Mouse (Mus musculus): ENCODE results near the gene Nr2c1. TPM values are rescaled to one million over a fixed set of nuclear protein-coding genes. Genes with fewer than 3 reads are reported as not detected.

The Nr2c1 gene
- polyA plus RNA-seq, 1 experiment from 2014 or later, result 2.5 TPM

- peak overlapping the region; percentile 45; the same call in 1 of the 2 replicates for H3K27ac ChIP-seq (ENCODE audit: low read length)
- H3K36me3 ChIP-seq (ENCODE audit: control insufficient read depth, insufficient read depth), result peaks cover 25% of the 10 kb centered on the region
- peak overlapping the region; percentile 8; the same call in 1 of the 2 replicates for H3K4me2 ChIP-seq (ENCODE audit: low read depth, low read length)
- 79% methylated on average over 12 of the region's 12 CpGs for WGBS (ENCODE audit: insufficient replicate concordance)
- no peaks in the 10 kb centered on the region for H3K4me1 ChIP-seq (ENCODE audit: control insufficient read depth, low read depth, low read length)
- peaks cover 3% of the 10 kb centered on the region; the same call in 1 of the 2 replicates for H3K9me3 ChIP-seq (replicated peaks; ENCODE audit: control insufficient read depth, low read length)
- no peak overlapping the region for H3K9ac ChIP-seq (ENCODE audit: low read depth, low read length)
- no peaks in the 10 kb centered on the region for H3K27me3 ChIP-seq (ENCODE audit: control insufficient read depth, insufficient read depth, low read depth, low read length)
- ATAC-seq (ENCODE audit: low read depth), result peak; percentile 53; the same call in 1 of the 2 replicates
- H3K4me3 ChIP-seq (ENCODE audit: low read depth, low read length), result no peak overlapping the region
Measured at GRCm38 (mm10) chr10:94171440-94172130, 23.8 kb downstream of the Nr2c1 start.

- no peak overlapping the region for H3K4me2 ChIP-seq (ENCODE audit: low read depth, low read length)
- H3K27ac ChIP-seq (ENCODE audit: low read length), result no peak overlapping the region
Measured at GRCm38 (mm10) chr10:94172137-94172536, 24.3 kb downstream of the Nr2c1 start.

GRCm38 (mm10) chr10:94172706-94173105 lies 24.9 kb downstream of the Nr2c1 start:
- H3K27ac ChIP-seq (ENCODE audit: low read length), result no peak overlapping the region
- H3K4me1 ChIP-seq (ENCODE audit: control insufficient read depth, low read depth, low read length), result no peaks in the 10 kb centered on the region
- H3K4me3 ChIP-seq (ENCODE audit: low read depth, low read length), result no peak overlapping the region
- H3K9ac ChIP-seq (ENCODE audit: low read depth, low read length), result no peak overlapping the region
- peaks cover 21% of the 10 kb centered on the region for H3K36me3 ChIP-seq (ENCODE audit: control insufficient read depth, insufficient read depth)
- H3K9me3 ChIP-seq (replicated peaks; ENCODE audit: control insufficient read depth, low read length), result peaks cover 3% of the 10 kb centered on the region; the same call in 1 of the 2 replicates
- H3K27me3 ChIP-seq (ENCODE audit: control insufficient read depth, insufficient read depth, low read depth, low read length), result no peaks in the 10 kb centered on the region
- ATAC-seq (ENCODE audit: low read depth), result no peak
- H3K4me2 ChIP-seq (ENCODE audit: low read depth, low read length), result no peak overlapping the region
- 72% methylated on average over 6 of the region's 6 CpGs for WGBS (ENCODE audit: insufficient replicate concordance)

More at GRCm38 (mm10) chr10:94172137-94172536, 24.3 kb downstream of the Nr2c1 start:
- no peak overlapping the region for H3K9ac ChIP-seq (ENCODE audit: low read depth, low read length)
- no peaks in the 10 kb centered on the region for H3K4me1 ChIP-seq (ENCODE audit: control insufficient read depth, low read depth, low read length)
- WGBS (ENCODE audit: insufficient replicate concordance), result 77% methylated on average over 11 of the region's 11 CpGs
- H3K36me3 ChIP-seq (ENCODE audit: control insufficient read depth, insufficient read depth), result peaks cover 25% of the 10 kb centered on the region
- peaks cover 3% of the 10 kb centered on the region; the same call in 1 of the 2 replicates for H3K9me3 ChIP-seq (replicated peaks; ENCODE audit: control insufficient read depth, low read length)
- H3K27me3 ChIP-seq (ENCODE audit: control insufficient read depth, insufficient read depth, low read depth, low read length), result no peaks in the 10 kb centered on the region
- no peak for ATAC-seq (ENCODE audit: low read depth)
- H3K4me3 ChIP-seq (ENCODE audit: low read depth, low read length), result no peak overlapping the region

- Histone ChIP-seq H3K4me2 (ENCODE audit: low read depth, low read length) (no peak overlapping the region), H3K9me3 (replicated peaks; ENCODE audit: control insufficient read depth, low read length) (peaks cover 3% of the 10 kb centered on the region; the same call in 1 of the 2 replicates), H3K27me3 (ENCODE audit: control insufficient read depth, insufficient read depth, low read depth, low read length) (no peaks in the 10 kb centered on the region), H3K4me1 (ENCODE audit: control insufficient read depth, low read depth, low read length) (no peaks in the 10 kb centered on the region), H3K27ac (ENCODE audit: low read length) (no peak overlapping the region), H3K36me3 (ENCODE audit: control insufficient read depth, insufficient read depth) (peaks cover 6% of the 10 kb centered on the region), H3K9ac (ENCODE audit: low read depth, low read length) (no peak overlapping the region), H3K4me3 (ENCODE audit: low read depth, low read length) (no peak overlapping the region)
- WGBS (ENCODE audit: insufficient replicate concordance), result 62% methylated on average over 7 of the region's 7 CpGs
- no peak for ATAC-seq (ENCODE audit: low read depth)
Measured at GRCm38 (mm10) chr10:94174652-94175051, 26.8 kb downstream of the Nr2c1 start.

- no peak for ATAC-seq (ENCODE audit: low read depth)
- WGBS (ENCODE audit: insufficient replicate concordance), result 40% methylated on average over 4 of the region's 4 CpGs
- no peak overlapping the region for H3K4me3 ChIP-seq (ENCODE audit: low read depth, low read length)
Measured at GRCm38 (mm10) chr10:94183199-94183598, 35.4 kb downstream of the Nr2c1 start.

GRCm38 (mm10) chr10:94198482-94199405 lies 50.9 kb downstream of the Nr2c1 start, which contains the start of gene Ndufa12:
Gene Ndufa12 (plus strand): TSS chr10:94198720.
- WGBS (ENCODE audit: insufficient replicate concordance), result under 1% methylated on average over 46 of the region's 46 CpGs
- H3K27ac ChIP-seq (ENCODE audit: low read length), result peak within 1 kb of the TSS; percentile 66

More at GRCm38 (mm10) chr10:94183199-94183598, 35.4 kb downstream of the Nr2c1 start:
- Histone ChIP-seq H3K4me2 (ENCODE audit: low read depth, low read length) (no peak overlapping the region), H3K4me1 (ENCODE audit: control insufficient read depth, low read depth, low read length) (no peaks in the 10 kb centered on the region), H3K9me3 (replicated peaks; ENCODE audit: control insufficient read depth, low read length) (no peaks in the 10 kb centered on the region), H3K9ac (ENCODE audit: low read depth, low read length) (no peak overlapping the region), H3K27me3 (ENCODE audit: control insufficient read depth, insufficient read depth, low read depth, low read length) (no peaks in the 10 kb centered on the region), H3K27ac (ENCODE audit: low read length) (no peak overlapping the region), H3K36me3 (ENCODE audit: control insufficient read depth, insufficient read depth) (no peaks in the 10 kb centered on the region)

GRCm38 (mm10) chr10:94204973-94205372 lies 57.1 kb downstream of the Nr2c1 start:
- no peaks in the 10 kb centered on the region for H3K9me3 ChIP-seq (replicated peaks; ENCODE audit: control insufficient read depth, low read length)
- H3K36me3 ChIP-seq (ENCODE audit: control insufficient read depth, insufficient read depth), result peaks cover 7% of the 10 kb centered on the region
- H3K4me2 ChIP-seq (ENCODE audit: low read depth, low read length), result no peak overlapping the region
- H3K9ac ChIP-seq (ENCODE audit: low read depth, low read length), result no peak overlapping the region
- H3K4me3 ChIP-seq (ENCODE audit: low read depth, low read length), result no peak overlapping the region
- H3K27ac ChIP-seq (ENCODE audit: low read length), result no peak overlapping the region
- 75% methylated on average over 4 of the region's 4 CpGs for WGBS (ENCODE audit: insufficient replicate concordance)
- no peak for ATAC-seq (ENCODE audit: low read depth)
- no peaks in the 10 kb centered on the region for H3K27me3 ChIP-seq (ENCODE audit: control insufficient read depth, insufficient read depth, low read depth, low read length)
- no peaks in the 10 kb centered on the region; the same call in 1 of the 2 replicates for H3K4me1 ChIP-seq (ENCODE audit: control insufficient read depth, low read depth, low read length)

More at GRCm38 (mm10) chr10:94198482-94199405, 50.9 kb downstream of the Nr2c1 start, which contains the start of gene Ndufa12:
- Histone ChIP-seq H3K4me1 (ENCODE audit: control insufficient read depth, low read depth, low read length) (peaks cover 5% of the 10 kb centered on the region), H3K9me3 (replicated peaks; ENCODE audit: control insufficient read depth, low read length) (no peaks in the 10 kb centered on the region), H3K27me3 (ENCODE audit: control insufficient read depth, insufficient read depth, low read depth, low read length) (no peaks in the 10 kb centered on the region), H3K9ac (ENCODE audit: low read depth, low read length) (peak within 1 kb of the TSS; percentile 83), H3K36me3 (ENCODE audit: control insufficient read depth, insufficient read depth) (peaks cover 2% of the 10 kb centered on the region), H3K4me3 (ENCODE audit: low read depth, low read length) (peak within 1 kb of the TSS; percentile 90), H3K4me2 (ENCODE audit: low read depth, low read length) (peak within 1 kb of the TSS; percentile 82)
- peak; percentile 95 for ATAC-seq (ENCODE audit: low read depth)

GRCm38 (mm10) chr10:94210718-94211618 lies 63.1 kb downstream of the Nr2c1 start:
- no peak for ATAC-seq (ENCODE audit: low read depth)
- Histone ChIP-seq H3K9me3 (replicated peaks; ENCODE audit: control insufficient read depth, low read length) (no peaks in the 10 kb centered on the region), H3K9ac (ENCODE audit: low read depth, low read length) (no peak overlapping the region), H3K27ac (ENCODE audit: low read length) (no peak overlapping the region), H3K4me3 (ENCODE audit: low read depth, low read length) (no peak overlapping the region), H3K27me3 (ENCODE audit: control insufficient read depth, insufficient read depth, low read depth, low read length) (no peaks in the 10 kb centered on the region), H3K4me2 (ENCODE audit: low read depth, low read length) (no peak overlapping the region), H3K36me3 (ENCODE audit: control insufficient read depth, insufficient read depth) (no peaks in the 10 kb centered on the region; the same call in 1 of the 2 replicates), H3K4me1 (ENCODE audit: control insufficient read depth, low read depth, low read length) (no peaks in the 10 kb centered on the region)
- 65% methylated on average over 6 of the region's 6 CpGs for WGBS (ENCODE audit: insufficient replicate concordance)
